ENCODE assay signal across 8 mouse cellular contexts in genomic region chr11:59809071-59809669, GRCm38 (mm10). TPM values are rescaled to one million over a fixed set of nuclear protein-coding genes. Genes with fewer than 3 reads are reported as not detected.
A peak's percentile ranks its signal among the peaks of the same experiment; 100 is the strongest.
DNase-seq lines count a peak whose midpoint lies in the region; ATAC-seq and TF ChIP-seq lines count a peak whose summit lies in the region.

No protein-coding gene starts in this region.

- TF ChIP-seq CTCF in cerebellum, adult 2 months (IDR thresholded peaks at IDR 0.05; ENCODE audit: borderline replicate concordance, insufficient read depth, low read depth, low read length) = no peak
- no peak for TF ChIP-seq CTCF in MEL (IDR thresholded peaks at IDR 0.05 in 2 of 3, conservative IDR thresholded peaks at IDR 0.05 in 1 of 3; ENCODE audit: control insufficient read depth in 1 of 3, insufficient read depth in 1 of 3, low read depth in 2 of 3, low read length in 3 of 3, poor library complexity in 1 of 3, severe bottlenecking in 1 of 3)

- peak overlapping the region; percentile 84 for H3K4me3 ChIP-seq in cerebellum, adult 2 months (replicated peaks; ENCODE audit: insufficient read depth, low read depth, low read length)
- H3K4me3 ChIP-seq in MEL (ENCODE audit: control insufficient read depth in 1 of 2, insufficient read depth in 1 of 2, low read depth in 2 of 2, low read length in 2 of 2) = peak overlapping the region; percentile 64 to 88
- H3K4me3 ChIP-seq in hindbrain, embryonic 14.5 days (replicated peaks; ENCODE audit: low read length) = peak overlapping the region; percentile 62
- H3K4me3 ChIP-seq in liver, embryonic 12.5 days = peak overlapping the region; percentile 87

- WGBS in cerebellum, adult 2 months = 0% methylated on average over 15 of the region's 15 CpGs
- 0% methylated on average over 15 of the region's 15 CpGs for WGBS in hindbrain, embryonic 14.5 days
- under 1% methylated on average over 15 of the region's 15 CpGs for WGBS in liver, embryonic 12.5 days (ENCODE audit: insufficient replicate concordance)

- H3K9ac ChIP-seq in MEL (ENCODE audit: control insufficient read depth, low read depth, low read length, poor library complexity, severe bottlenecking) = peak overlapping the region; percentile 96
- peak overlapping the region; percentile 78 for H3K9ac ChIP-seq in hindbrain, embryonic 14.5 days
- H3K9ac ChIP-seq in liver, embryonic 12.5 days = peak overlapping the region; percentile 86

- TF ChIP-seq POLR2A in cerebellum, adult 2 months (IDR thresholded peaks at IDR 0.05; ENCODE audit: borderline replicate concordance, insufficient read depth, low read length) = no peak
- no peak; a peak in 1 of 4 replicates for TF ChIP-seq POLR2A in MEL (IDR thresholded peaks at IDR 0.05; ENCODE audit: control insufficient read depth in 1 of 2, insufficient read depth in 1 of 2, low read depth in 1 of 2, low read length in 2 of 2, poor library complexity in 1 of 2)

- H3K4me2 ChIP-seq in hindbrain, embryonic 14.5 days (replicated peaks) = peak overlapping the region; percentile 69
- H3K4me2 ChIP-seq in liver, embryonic 12.5 days = peak overlapping the region; percentile 95

- peaks cover under 1 to 7% of the 10 kb centered on the region in 2 experiments for H3K36me3 ChIP-seq in MEL (ENCODE audit: control insufficient read depth in 1 of 2, insufficient read depth in 2 of 2, low read length in 2 of 2)
- peaks cover 38% of the 10 kb centered on the region for H3K36me3 ChIP-seq in hindbrain, embryonic 14.5 days (replicated peaks; ENCODE audit: control insufficient read depth, insufficient read depth)
- peaks cover 40% of the 10 kb centered on the region for H3K36me3 ChIP-seq in liver, embryonic 12.5 days

- H3K79me2 ChIP-seq in MEL (ENCODE audit: control insufficient read depth, insufficient read depth, low read length, poor library complexity) = peaks cover 17% of the 10 kb centered on the region

- no peak for TF ChIP-seq RAD21 in MEL (IDR thresholded peaks at IDR 0.05; ENCODE audit: low read depth, low read length)

- peaks cover 35% of the 10 kb centered on the region for H3K4me1 ChIP-seq in cerebellum, adult 2 months (ENCODE audit: control insufficient read depth, insufficient read depth, low read length)
- peaks cover 3 to 12% of the 10 kb centered on the region in 2 experiments; a peak in 3 of 4 replicates for H3K4me1 ChIP-seq in MEL (ENCODE audit: control insufficient read depth in 1 of 2, insufficient read depth in 2 of 2, low read length in 2 of 2)
- H3K4me1 ChIP-seq in hindbrain, embryonic 14.5 days (replicated peaks; ENCODE audit: control insufficient read depth, insufficient read depth, low read length) = peaks cover 9% of the 10 kb centered on the region
- H3K4me1 ChIP-seq in liver, embryonic 12.5 days = peaks cover 35% of the 10 kb centered on the region

- peak; percentile 66 for ATAC-seq in erythroblast, adult 5-6 weeks (replicated peaks; ENCODE audit: low FRiP score, poor library complexity, severe bottlenecking)
- no peak for ATAC-seq in hindbrain, embryonic 14.5 days (ENCODE audit: low FRiP score)
- ATAC-seq in liver, embryonic 12.5 days = peak; percentile 57

- peak; percentile 27 to 46; a peak in 2 of 4 replicates for TF ChIP-seq EP300 in MEL (IDR thresholded peaks at IDR 0.05; ENCODE audit: low read depth in 1 of 2, low read length in 2 of 2)

- DNase-seq in cerebellum, adult 2 months = peak in 1 of 2 experiments; percentile 51
- DNase-seq in cerebellum, postnatal 14 days = no peak
- DNase-seq in MEL (ENCODE audit: low read depth, low spot score) = peak; percentile 95
- no peak for DNase-seq in hindbrain, embryonic 14.5 days (ENCODE audit: low spot score)
- peak; percentile 77 for DNase-seq in naive thymus-derived CD4-positive, alpha-beta T cell, adult 2 months (ENCODE audit: low read depth)
- no peak for DNase-seq in cerebellum, adult 9-11 months

- H3K27ac ChIP-seq in cerebellum, adult 2 months (ENCODE audit: insufficient read depth, low read length) = peak overlapping the region; percentile 99
- H3K27ac ChIP-seq in MEL (ENCODE audit: control insufficient read depth, low read depth, low read length) = peak overlapping the region; percentile 94
- peak overlapping the region; percentile 96 for H3K27ac ChIP-seq in hindbrain, embryonic 14.5 days
- H3K27ac ChIP-seq in liver, embryonic 12.5 days = peak overlapping the region; percentile 94

- no peaks in the 10 kb centered on the region for H3K9me3 ChIP-seq in MEL (replicated peaks; ENCODE audit: insufficient read depth, low read length)
- no peaks in the 10 kb centered on the region for H3K9me3 ChIP-seq in hindbrain, embryonic 14.5 days (ENCODE audit: control insufficient read depth, low read length)
- H3K9me3 ChIP-seq in liver, embryonic 12.5 days (replicated peaks) = no peaks in the 10 kb centered on the region

- no peaks in the 10 kb centered on the region for H3K27me3 ChIP-seq in cerebellum, adult 2 months (ENCODE audit: control insufficient read depth, insufficient read depth, low read length)
- no peaks in the 10 kb centered on the region for H3K27me3 ChIP-seq in MEL (ENCODE audit: control insufficient read depth in 1 of 2, insufficient read depth in 2 of 2, low read length in 2 of 2)
- no peaks in the 10 kb centered on the region for H3K27me3 ChIP-seq in hindbrain, embryonic 14.5 days (ENCODE audit: control insufficient read depth, insufficient read depth, low read length)
- H3K27me3 ChIP-seq in liver, embryonic 12.5 days (replicated peaks) = no peaks in the 10 kb centered on the region

TF ChIP-seq in MEL, 35 proteins besides CTCF, POLR2A, EP300 and RAD21 (continues in another document):
- 0 out of 2 replicates have a peak, but pooled peaks have one; percentile 37 for TF ChIP-seq UBTF (IDR thresholded peaks at IDR 0.05; ENCODE audit: borderline replicate concordance, insufficient read depth, low read depth, low read length)
- peak; percentile 80 for TF ChIP-seq ELF1 (IDR thresholded peaks at IDR 0.05; ENCODE audit: low read depth, low read length)
- TF ChIP-seq BHLHE40 (IDR thresholded peaks at IDR 0.05; ENCODE audit: borderline replicate concordance, low read depth, low read length) = peak; percentile 99
- no peak for TF ChIP-seq JUND (IDR thresholded peaks at IDR 0.05; ENCODE audit: low read depth, low read length)
- no peak for TF ChIP-seq TAL1 (IDR thresholded peaks at IDR 0.05; ENCODE audit: low read length)
- no peak for TF ChIP-seq POLR2AphosphoS2 (IDR thresholded peaks at IDR 0.05; ENCODE audit: low read length)
- peak; percentile 90 for TF ChIP-seq ETS1 (IDR thresholded peaks at IDR 0.05; ENCODE audit: low read depth, low read length)
- TF ChIP-seq GABPA (IDR thresholded peaks at IDR 0.05; ENCODE audit: low read depth, low read length) = no peak
- TF ChIP-seq TBP (IDR thresholded peaks at IDR 0.05; ENCODE audit: low read depth, low read length) = peak; percentile 26; the same call in 1 of the 2 replicates
- peak; percentile 98 for TF ChIP-seq MAX (IDR thresholded peaks at IDR 0.05; ENCODE audit: low read length)
- 0 out of 2 replicates have a peak, but pooled peaks have one; percentile 19 for TF ChIP-seq MEF2A (IDR thresholded peaks at IDR 0.05; ENCODE audit: extremely low read depth, insufficient replicate concordance, low read depth, low read length, poor library complexity, severe bottlenecking)
- TF ChIP-seq GATA1 (IDR thresholded peaks at IDR 0.05; ENCODE audit: low read depth, low read length) = peak; percentile 47; the same call in 1 of the 2 replicates

RNA-seq across cellular contexts. Expression of gene Flcn, which starts 0.6 kb away (rescaled TPM):
- 81.1 and 88.2 TPM in 2 replicates for polyA plus RNA-seq in cerebellum, adult 2 months (2012; rRNA removed)
- 33.7 and 36.3 TPM in 2 replicates for total RNA-seq in MEL (2012; rRNA removed)
- 10 to 100 TPM in 1 of 2 experiments, not detected in 1; 36.1 TPM for polyA plus RNA-seq in MEL (2012; ENCODE audit: insufficient read depth in 1 of 2, insufficient read length in 2 of 2, low read depth in 1 of 2, low replicate concordance in 2 of 2, missing spikeins in 1 of 2)
- 4.8 and 17.5 TPM in 2 replicates for total RNA-seq in erythroblast, adult 5-6 weeks (2015; ENCODE audit: low replicate concordance)
- total RNA-seq in erythroblast, adult 5-6 weeks (2017; ENCODE audit: low replicate concordance) = 8.6 and 10.7 TPM in 2 replicates
- polyA plus RNA-seq in hindbrain, embryonic 14.5 days (2014; fragmentation: Nextera tagmentation; extraction: Ambion mirVana) = 35.9 and 39.7 TPM in 2 replicates
- polyA plus RNA-seq in liver, embryonic 12.5 days (2016; fragmentation: Nextera tagmentation; extraction: Ambion mirVana) = 15.9 and 19.8 TPM in 2 replicates

RNA-seq across cellular contexts. Expression of gene Pld6, which starts 21.7 kb away (rescaled TPM):
- 2.3 and 2.5 TPM in 2 replicates for polyA plus RNA-seq in cerebellum, adult 2 months (2012; rRNA removed)
- 2.0 and 3.1 TPM in 2 replicates for total RNA-seq in MEL (2012; rRNA removed)
- 1 to 10 TPM in 1 of 2 experiments, not detected in 1; 5.5 TPM for polyA plus RNA-seq in MEL (2012; ENCODE audit: insufficient read depth in 1 of 2, insufficient read length in 2 of 2, low read depth in 1 of 2, low replicate concordance in 2 of 2, missing spikeins in 1 of 2)
- not detected in 2 replicates for total RNA-seq in erythroblast, adult 5-6 weeks (2015; ENCODE audit: low replicate concordance)
- 0.84 TPM in 1 of 2 replicates, not detected in the other for total RNA-seq in erythroblast, adult 5-6 weeks (2017; ENCODE audit: low replicate concordance)
- polyA plus RNA-seq in hindbrain, embryonic 14.5 days (2014; fragmentation: Nextera tagmentation; extraction: Ambion mirVana) = 4.3 and 5.2 TPM in 2 replicates
- 2.4 and 3.1 TPM in 2 replicates for polyA plus RNA-seq in liver, embryonic 12.5 days (2016; fragmentation: Nextera tagmentation; extraction: Ambion mirVana)

RNA-seq across cellular contexts. Expression of gene Nt5m, which starts 30.1 kb away (rescaled TPM):
- polyA plus RNA-seq in cerebellum, adult 2 months (2012; rRNA removed) = 99.5 and 99.6 TPM in 2 replicates
- 22.2 and 26.6 TPM in 2 replicates for total RNA-seq in MEL (2012; rRNA removed)
- 10 to 100 TPM in 1 of 2 experiments, not detected in 1; 29.1 TPM for polyA plus RNA-seq in MEL (2012; ENCODE audit: insufficient read depth in 1 of 2, insufficient read length in 2 of 2, low read depth in 1 of 2, low replicate concordance in 2 of 2, missing spikeins in 1 of 2)
- 0.38 and 1.0 TPM in 2 replicates for total RNA-seq in erythroblast, adult 5-6 weeks (2015; ENCODE audit: low replicate concordance)
- 2.0 TPM in 1 of 2 replicates, not detected in the other for total RNA-seq in erythroblast, adult 5-6 weeks (2017; ENCODE audit: low replicate concordance)
- 70.0 and 70.1 TPM in 2 replicates for polyA plus RNA-seq in hindbrain, embryonic 14.5 days (2014; fragmentation: Nextera tagmentation; extraction: Ambion mirVana)
- 16.4 and 18.6 TPM in 2 replicates for polyA plus RNA-seq in liver, embryonic 12.5 days (2016; fragmentation: Nextera tagmentation; extraction: Ambion mirVana)

RNA-seq across cellular contexts. Expression of gene Cops3, which starts 30.5 kb away (rescaled TPM):
- 66.8 and 66.9 TPM in 2 replicates for polyA plus RNA-seq in cerebellum, adult 2 months (2012; rRNA removed)
- total RNA-seq in MEL (2012; rRNA removed) = 180 and 181 TPM in 2 replicates
- polyA plus RNA-seq in MEL (2012; ENCODE audit: insufficient read depth in 1 of 2, insufficient read length in 2 of 2, low read depth in 1 of 2, low replicate concordance in 2 of 2, missing spikeins in 1 of 2) = 100 to 1,000 TPM in 1 of 2 experiments, not detected in 1; 198 TPM
- total RNA-seq in erythroblast, adult 5-6 weeks (2015; ENCODE audit: low replicate concordance) = 57.3 and 117 TPM in 2 replicates
- 31.9 and 41.4 TPM in 2 replicates for total RNA-seq in erythroblast, adult 5-6 weeks (2017; ENCODE audit: low replicate concordance)
- polyA plus RNA-seq in hindbrain, embryonic 14.5 days (2014; fragmentation: Nextera tagmentation; extraction: Ambion mirVana) = 198 and 199 TPM in 2 replicates
- polyA plus RNA-seq in liver, embryonic 12.5 days (2016; fragmentation: Nextera tagmentation; extraction: Ambion mirVana) = 141 and 149 TPM in 2 replicates

Comparison
In these comparisons a context has a peak if more than half of its experiments do, and no peak if none do; other contexts are left out.
1. DNase-seq: peak in MEL (single experiment) and naive thymus-derived CD4-positive, alpha-beta T cell, adult 2 months (single experiment); none in cerebellum, postnatal 14 days (0 of 2), hindbrain, embryonic 14.5 days (single experiment) and cerebellum, adult 9-11 months (single experiment).
2. Peak in every context shown above with its lines, with median percentiles within 50 percentile points of each other: H3K27ac ChIP-seq, H3K4me3 ChIP-seq and H3K9ac ChIP-seq.